Mouse (Mus musculus): ENCODE measurements around the gene Ccnf. TPM values are rescaled to one million over a fixed set of nuclear protein-coding genes. Genes with fewer than 3 reads are reported as not detected.
A peak's percentile ranks its signal among the peaks of the same experiment; 100 is the strongest.

Ccnf gene
- polyA plus RNA-seq, 1 experiment from 2014 or later = 11.8 TPM

GRCm38 (mm10) chr17:24197032-24197824 lies 54.1 kb downstream of the Ccnf start:
- no peak for DNase-seq (ENCODE audit: low spot score)
- Histone ChIP-seq H3K27ac (replicated peaks) (no peak overlapping the region), H3K9ac (ENCODE audit: low read length) (no peak overlapping the region), H3K36me3 (ENCODE audit: control insufficient read depth, insufficient read depth, low read length) (no peaks in the 10 kb centered on the region), H3K4me2 (replicated peaks; ENCODE audit: low read depth) (no peak overlapping the region), H3K4me1 (replicated peaks; ENCODE audit: control insufficient read depth, insufficient read depth) (no peaks in the 10 kb centered on the region), H3K27me3 (ENCODE audit: control insufficient read depth, insufficient read depth, low read length) (no peaks in the 10 kb centered on the region), H3K4me3 (ENCODE audit: low read depth, low read length) (no peak overlapping the region), H3K9me3 (ENCODE audit: control insufficient read depth, low read length) (no peaks in the 10 kb centered on the region)
- whole genome bisulfite sequencing = 53% methylated on average over 15 of the region's 15 CpGs
- TF ChIP-seq EP300 (optimal IDR thresholded peaks at IDR 0.05) = no peak
- ATAC-seq (ENCODE audit: low FRiP score, low TSS enrichment) = peak; percentile 24; the same call in 1 of the 2 replicates

- Histone ChIP-seq H3K27ac (replicated peaks) (no peak overlapping the region), H3K9me3 (ENCODE audit: control insufficient read depth, low read length) (no peaks in the 10 kb centered on the region), H3K4me3 (ENCODE audit: low read depth, low read length) (no peak overlapping the region), H3K27me3 (ENCODE audit: control insufficient read depth, insufficient read depth, low read length) (no peaks in the 10 kb centered on the region), H3K9ac (ENCODE audit: low read length) (no peak overlapping the region), H3K36me3 (ENCODE audit: control insufficient read depth, insufficient read depth, low read length) (no peaks in the 10 kb centered on the region), H3K4me2 (replicated peaks; ENCODE audit: low read depth) (no peak overlapping the region), H3K4me1 (replicated peaks; ENCODE audit: control insufficient read depth, insufficient read depth) (no peaks in the 10 kb centered on the region)
- TF ChIP-seq EP300 (optimal IDR thresholded peaks at IDR 0.05) (no peak), CTCF (IDR thresholded peaks at IDR 0.05; ENCODE audit: low read depth) (peak; percentile 25; the same call in 1 of the 2 replicates)
- DNase-seq (ENCODE audit: low spot score) = no peak
- WGBS = 63% methylated on average over 2 of the region's 2 CpGs
- ATAC-seq (ENCODE audit: low FRiP score, low TSS enrichment) = no peak
Observed at GRCm38 (mm10) chr17:24195349-24195748, 55.9 kb downstream of the Ccnf start.

- DNase-seq (ENCODE audit: low spot score) (no peak), ATAC-seq (ENCODE audit: low FRiP score, low TSS enrichment) (no peak)
- Histone ChIP-seq H3K9me3 (ENCODE audit: control insufficient read depth, low read length) (no peaks in the 10 kb centered on the region), H3K27ac (replicated peaks) (no peak overlapping the region), H3K27me3 (ENCODE audit: control insufficient read depth, insufficient read depth, low read length) (no peaks in the 10 kb centered on the region), H3K36me3 (ENCODE audit: control insufficient read depth, insufficient read depth, low read length) (no peaks in the 10 kb centered on the region), H3K4me1 (replicated peaks; ENCODE audit: control insufficient read depth, insufficient read depth) (no peaks in the 10 kb centered on the region), H3K4me2 (replicated peaks; ENCODE audit: low read depth) (no peak overlapping the region), H3K4me3 (ENCODE audit: low read depth, low read length) (no peak overlapping the region), H3K9ac (ENCODE audit: low read length) (no peak overlapping the region)
- 81% methylated on average over 5 of the region's 5 CpGs for WGBS
- no peak for TF ChIP-seq CTCF (IDR thresholded peaks at IDR 0.05; ENCODE audit: low read depth)
- no peak for TF ChIP-seq EP300 (optimal IDR thresholded peaks at IDR 0.05)
Observed at GRCm38 (mm10) chr17:24193769-24194168, 57.5 kb downstream of the Ccnf start.

- Histone ChIP-seq H3K9me3 (ENCODE audit: control insufficient read depth, low read length) (no peaks in the 10 kb centered on the region), H3K4me1 (replicated peaks; ENCODE audit: control insufficient read depth, insufficient read depth) (no peaks in the 10 kb centered on the region), H3K4me3 (ENCODE audit: low read depth, low read length) (no peak overlapping the region), H3K9ac (ENCODE audit: low read length) (no peak overlapping the region), H3K4me2 (replicated peaks; ENCODE audit: low read depth) (no peak overlapping the region), H3K27me3 (ENCODE audit: control insufficient read depth, insufficient read depth, low read length) (no peaks in the 10 kb centered on the region), H3K36me3 (ENCODE audit: control insufficient read depth, insufficient read depth, low read length) (no peaks in the 10 kb centered on the region), H3K27ac (replicated peaks) (no peak overlapping the region)
- DNase-seq (ENCODE audit: low spot score) (no peak), ATAC-seq (ENCODE audit: low FRiP score, low TSS enrichment) (no peak)
- TF ChIP-seq EP300 (optimal IDR thresholded peaks at IDR 0.05) = no peak
- no peak for TF ChIP-seq CTCF (IDR thresholded peaks at IDR 0.05; ENCODE audit: low read depth)
- 91% methylated on average over 8 of the region's 8 CpGs for WGBS
Observed at GRCm38 (mm10) chr17:24193268-24193667, 58.0 kb downstream of the Ccnf start.

GRCm38 (mm10) chr17:24192848-24193247 lies 58.4 kb downstream of the Ccnf start:
- Histone ChIP-seq H3K4me2 (replicated peaks; ENCODE audit: low read depth) (no peak overlapping the region), H3K4me3 (ENCODE audit: low read depth, low read length) (no peak overlapping the region), H3K27ac (replicated peaks) (no peak overlapping the region), H3K9ac (ENCODE audit: low read length) (no peak overlapping the region), H3K9me3 (ENCODE audit: control insufficient read depth, low read length) (no peaks in the 10 kb centered on the region), H3K36me3 (ENCODE audit: control insufficient read depth, insufficient read depth, low read length) (no peaks in the 10 kb centered on the region), H3K4me1 (replicated peaks; ENCODE audit: control insufficient read depth, insufficient read depth) (no peaks in the 10 kb centered on the region), H3K27me3 (ENCODE audit: control insufficient read depth, insufficient read depth, low read length) (no peaks in the 10 kb centered on the region)
- TF ChIP-seq CTCF (IDR thresholded peaks at IDR 0.05; ENCODE audit: low read depth) (no peak), EP300 (optimal IDR thresholded peaks at IDR 0.05) (no peak)
- DNase-seq (ENCODE audit: low spot score) = no peak
- ATAC-seq (ENCODE audit: low FRiP score, low TSS enrichment) = no peak
- 73% methylated on average over 8 of the region's 8 CpGs for WGBS

GRCm38 (mm10) chr17:24191481-24191880 lies 59.8 kb downstream of the Ccnf start:
- Histone ChIP-seq H3K27me3 (ENCODE audit: control insufficient read depth, insufficient read depth, low read length) (no peaks in the 10 kb centered on the region), H3K4me1 (replicated peaks; ENCODE audit: control insufficient read depth, insufficient read depth) (no peaks in the 10 kb centered on the region), H3K4me2 (replicated peaks; ENCODE audit: low read depth) (no peak overlapping the region), H3K9ac (ENCODE audit: low read length) (no peak overlapping the region), H3K9me3 (ENCODE audit: control insufficient read depth, low read length) (no peaks in the 10 kb centered on the region), H3K4me3 (ENCODE audit: low read depth, low read length) (no peak overlapping the region), H3K27ac (replicated peaks) (no peak overlapping the region), H3K36me3 (ENCODE audit: control insufficient read depth, insufficient read depth, low read length) (no peaks in the 10 kb centered on the region)
- WGBS = 76% methylated on average over 4 of the region's 4 CpGs
- ATAC-seq (ENCODE audit: low FRiP score, low TSS enrichment) (no peak), DNase-seq (ENCODE audit: low spot score) (no peak)
- TF ChIP-seq CTCF (IDR thresholded peaks at IDR 0.05; ENCODE audit: low read depth) (no peak), EP300 (optimal IDR thresholded peaks at IDR 0.05) (no peak)
